Mouse (Mus musculus) midbrain, embryonic 13.5 days (tissue): Measurements from ENCODE around the gene Sncg. TPM values are rescaled to one million over a fixed set of nuclear protein-coding genes. Genes with fewer than 3 reads are reported as not detected.

Experiments
- ATAC-seq: fragments of 200-750 bp; cut with Nextera tagmentation; 2 replicates; pipeline ENCODE4 v1.8.0; 2017; ENCODE audit warnings: mild to moderate bottlenecking, moderate TSS enrichment, moderate library complexity
- H3K27ac ChIP-seq: fragments of 300-500 bp; sonication (generic); 2 replicates; pipeline ENCODE4 v1.5.1; 2015; ENCODE audit warnings: inconsistent platforms, mild to moderate bottlenecking, moderate library complexity
- H3K27me3 ChIP-seq: fragments of 300-500 bp; sonication (generic); 2 replicates; pipeline ENCODE4 v1.6.1; 2015; ENCODE audit warnings: mild to moderate bottlenecking, inconsistent platforms
- H3K36me3 ChIP-seq: fragments of 300-500 bp; sonication (generic); 2 replicates; pipeline ENCODE4 v1.6.1; 2015; ENCODE audit warnings: mild to moderate bottlenecking, inconsistent platforms
- H3K4me1 ChIP-seq: fragments of 300-500 bp; sonication (generic); replicated peaks from 2 replicates; pipeline ENCODE4 v1.6.1; 2015; ENCODE audit warnings: inconsistent platforms
- H3K4me2 ChIP-seq: fragments of 300-500 bp; sonication (generic); replicated peaks from 2 replicates; pipeline ENCODE4 v1.6.1; 2015; ENCODE audit warnings: moderate library complexity, mild to moderate bottlenecking, inconsistent platforms
- H3K4me3 ChIP-seq: fragments of 300-500 bp; sonication (generic); replicated peaks from 2 replicates; pipeline ENCODE4 v1.5.1; 2015; ENCODE audit warnings: mild to moderate bottlenecking, inconsistent platforms
- H3K9ac ChIP-seq: fragments of 300-500 bp; sonication (generic); replicated peaks from 2 replicates; pipeline ENCODE4 v1.6.1; 2015; ENCODE audit warnings: mild to moderate bottlenecking, inconsistent platforms
- H3K9me3 ChIP-seq: fragments of 300-500 bp; sonication (generic); 2 replicates; pipeline ENCODE4 v1.6.1; 2016; ENCODE audit warnings: mild to moderate bottlenecking, inconsistent platforms
- WGBS: fragments of 180-500 bp; shearing (Covaris S2); methylation state at CpG from one replicate; pipeline ENCODE4 v1.1.7; 2015; 5-methylcytosine and 5-hydroxymethylcytosine counted together
- polyA plus RNA-seq: library from polyadenylated mRNA; unstranded; fragments of >200 nt; fragmentation: Nextera tagmentation; extraction: Ambion mirVana; gene quantifications from 2 replicates; pipeline ENCODE4 v1.2.1, GENCODE M21; 2015

Sncg gene
- polyA plus RNA-seq, 1 experiment from 2014 or later: 61.2 TPM

DNA sequence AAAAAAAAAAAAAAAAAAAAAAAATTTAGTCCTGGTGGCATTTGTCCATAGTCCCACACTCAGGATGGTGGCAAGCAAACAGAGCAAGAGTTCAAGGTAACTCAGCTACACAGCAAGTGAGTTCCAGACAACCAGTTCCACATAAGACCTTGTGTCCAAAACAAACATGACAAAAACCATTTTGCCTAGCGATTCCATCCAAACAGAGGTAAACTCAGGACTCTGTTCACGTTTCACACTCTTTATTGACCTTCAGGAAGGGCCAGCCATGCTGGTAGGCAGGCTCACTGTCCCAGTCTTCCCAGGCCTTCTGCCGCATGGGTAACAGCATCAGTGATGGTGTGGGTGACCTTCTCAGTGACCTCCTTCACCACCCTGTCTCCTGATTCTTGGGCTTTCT, 22.9 kb downstream of the Sncg start:
- H3K4me2 ChIP-seq: no peak overlapping the region
- 69% methylated on average over 3 of the region's 3 CpGs for WGBS
- ATAC-seq: no peak
- H3K4me1 ChIP-seq: no peaks in the 10 kb centered on the region
- H3K4me3 ChIP-seq: no peak overlapping the region
- H3K27ac ChIP-seq: no peak overlapping the region
- H3K9me3 ChIP-seq: no peaks in the 10 kb centered on the region
- no peak overlapping the region for H3K9ac ChIP-seq
- no peaks in the 10 kb centered on the region for H3K27me3 ChIP-seq
- H3K36me3 ChIP-seq: no peaks in the 10 kb centered on the region

GRCm38 (mm10) chr14:34349007-34349406, 25.6 kb downstream of the Sncg start:
- WGBS: 84% methylated on average over 8 of the region's 8 CpGs
- Histone ChIP-seq H3K4me2 (no peak overlapping the region), H3K9me3 (no peaks in the 10 kb centered on the region), H3K27me3 (no peaks in the 10 kb centered on the region), H3K9ac (no peak overlapping the region), H3K4me3 (no peak overlapping the region), H3K36me3 (peaks cover 8% of the 10 kb centered on the region; the same call in 1 of the 2 replicates), H3K27ac (no peak overlapping the region), H3K4me1 (no peaks in the 10 kb centered on the region)
- no peak for ATAC-seq

DNA sequence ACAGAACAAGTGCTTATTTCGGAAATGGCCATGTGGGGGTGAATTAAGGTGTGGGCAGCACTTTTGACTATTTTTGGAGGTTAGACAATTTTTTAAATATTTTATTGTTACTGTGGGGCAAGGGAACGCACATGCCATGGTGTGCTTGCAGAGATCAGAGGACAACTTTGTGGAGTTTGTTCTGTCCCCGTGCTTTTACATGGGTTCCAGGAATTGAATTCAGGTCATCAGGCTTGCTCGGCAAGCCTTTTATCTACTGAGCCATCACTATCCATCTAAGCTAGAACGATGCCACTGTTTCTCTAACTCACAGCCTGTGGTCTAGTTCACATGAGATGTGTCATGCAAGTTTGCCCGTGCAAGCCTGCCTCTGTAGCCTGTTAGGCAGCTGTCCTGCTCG, 26.3 kb downstream of the Sncg start:
- 85% methylated on average over 7 of the region's 7 CpGs for WGBS

GRCm38 (mm10) chr14:34347084-34347483, 27.5 kb downstream of the Sncg start:
- Histone ChIP-seq H3K27ac (no peak overlapping the region), H3K4me2 (no peak overlapping the region), H3K4me1 (no peaks in the 10 kb centered on the region), H3K4me3 (no peak overlapping the region), H3K9me3 (no peaks in the 10 kb centered on the region), H3K27me3 (no peaks in the 10 kb centered on the region), H3K9ac (no peak overlapping the region), H3K36me3 (peaks cover 23% of the 10 kb centered on the region)
- ATAC-seq: no peak
- WGBS: 97% methylated on average over 5 of the region's 5 CpGs

More for the DNA sequence above, 26.3 kb downstream of the Sncg start:
- ATAC-seq: no peak
- Histone ChIP-seq H3K27ac (no peak overlapping the region), H3K4me2 (no peak overlapping the region), H3K4me3 (no peak overlapping the region), H3K9ac (no peak overlapping the region), H3K9me3 (no peaks in the 10 kb centered on the region), H3K36me3 (peaks cover 11% of the 10 kb centered on the region), H3K4me1 (no peaks in the 10 kb centered on the region), H3K27me3 (no peaks in the 10 kb centered on the region)

- no peak overlapping the region for H3K27ac ChIP-seq
- H3K4me3 ChIP-seq: no peak overlapping the region
- H3K9ac ChIP-seq: no peak overlapping the region
- no peaks in the 10 kb centered on the region for H3K9me3 ChIP-seq
- H3K4me2 ChIP-seq: no peak overlapping the region
- H3K27me3 ChIP-seq: no peaks in the 10 kb centered on the region
- H3K4me1 ChIP-seq: no peaks in the 10 kb centered on the region
- 69% methylated on average over 12 of the region's 12 CpGs for WGBS
- ATAC-seq: no peak
- H3K36me3 ChIP-seq: peaks cover 34% of the 10 kb centered on the region
Observed at GRCm38 (mm10) chr14:34345771-34346566, 28.6 kb downstream of the Sncg start.

- Histone ChIP-seq H3K4me1 (no peaks in the 10 kb centered on the region), H3K27ac (no peak overlapping the region), H3K4me3 (no peak overlapping the region), H3K4me2 (no peak overlapping the region), H3K36me3 (peaks cover 46% of the 10 kb centered on the region), H3K9ac (no peak overlapping the region), H3K27me3 (no peaks in the 10 kb centered on the region), H3K9me3 (no peaks in the 10 kb centered on the region)
- no peak for ATAC-seq
- 91% methylated on average over 5 of the region's 5 CpGs for WGBS
Observed at GRCm38 (mm10) chr14:34344361-34344760, 30.2 kb downstream of the Sncg start.

DNA sequence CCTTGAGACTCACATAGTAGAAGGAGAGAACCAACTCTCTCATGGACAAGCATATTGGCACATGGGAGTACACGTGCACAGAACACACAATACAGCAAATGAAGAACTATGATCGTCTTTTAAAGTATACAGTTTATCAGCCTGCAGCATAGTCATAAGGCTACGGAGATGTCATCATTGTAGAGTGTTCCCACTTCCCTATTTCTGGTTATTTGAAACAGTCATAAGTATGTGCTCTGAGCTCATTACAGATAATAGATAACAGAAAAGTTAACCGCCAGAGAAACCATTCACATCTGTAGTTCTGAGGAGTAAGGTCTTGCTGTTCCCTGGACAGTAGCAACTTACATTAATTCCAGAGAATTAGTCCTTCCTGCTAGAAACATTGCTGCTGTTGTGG, 31.5 kb downstream of the Sncg start:
- Histone ChIP-seq H3K36me3 (peaks cover 57% of the 10 kb centered on the region), H3K9ac (no peak overlapping the region), H3K4me1 (no peaks in the 10 kb centered on the region), H3K4me2 (no peak overlapping the region), H3K27ac (no peak overlapping the region), H3K27me3 (no peaks in the 10 kb centered on the region), H3K4me3 (no peak overlapping the region), H3K9me3 (no peaks in the 10 kb centered on the region)
- ATAC-seq: no peak
- 96% methylated on average over 4 of the region's 4 CpGs for WGBS

GRCm38 (mm10) chr14:34341993-34342392, 32.6 kb downstream of the Sncg start:
- Histone ChIP-seq H3K9ac (no peak overlapping the region), H3K27ac (no peak overlapping the region), H3K4me1 (no peaks in the 10 kb centered on the region), H3K4me2 (no peak overlapping the region), H3K36me3 (peaks cover 68% of the 10 kb centered on the region), H3K4me3 (no peak overlapping the region), H3K27me3 (no peaks in the 10 kb centered on the region), H3K9me3 (no peaks in the 10 kb centered on the region)
- WGBS: 91% methylated on average over 4 of the region's 4 CpGs
- no peak for ATAC-seq

DNA sequence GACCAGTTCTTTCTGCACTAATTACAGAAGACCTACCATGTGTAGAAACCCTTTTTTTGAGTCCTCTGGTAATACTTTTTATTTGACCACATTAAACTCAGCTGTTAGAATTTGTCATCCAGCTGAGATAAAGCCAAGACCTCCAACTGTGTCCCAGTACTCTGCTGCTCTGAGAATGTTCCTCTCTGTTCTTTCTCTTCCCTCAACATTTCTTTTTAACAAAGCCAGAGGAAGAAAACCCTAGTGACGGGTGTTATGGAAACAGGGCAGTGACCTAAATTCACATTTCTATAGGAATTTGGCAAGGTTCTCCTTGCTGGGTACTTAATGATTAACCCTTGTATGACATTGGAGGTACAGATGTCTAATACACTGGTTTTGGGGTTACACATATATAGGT, 35.1 kb downstream of the Sncg start:
- no peak overlapping the region for H3K27ac ChIP-seq
- H3K4me1 ChIP-seq: no peaks in the 10 kb centered on the region
- ATAC-seq: no peak
- H3K9ac ChIP-seq: no peak overlapping the region
- peaks cover 90% of the 10 kb centered on the region for H3K36me3 ChIP-seq
- 52% methylated on average over 1 of the region's 1 CpGs for WGBS
- no peaks in the 10 kb centered on the region for H3K27me3 ChIP-seq
- H3K9me3 ChIP-seq: no peaks in the 10 kb centered on the region
- H3K4me2 ChIP-seq: no peak overlapping the region
- no peak overlapping the region for H3K4me3 ChIP-seq

DNA sequence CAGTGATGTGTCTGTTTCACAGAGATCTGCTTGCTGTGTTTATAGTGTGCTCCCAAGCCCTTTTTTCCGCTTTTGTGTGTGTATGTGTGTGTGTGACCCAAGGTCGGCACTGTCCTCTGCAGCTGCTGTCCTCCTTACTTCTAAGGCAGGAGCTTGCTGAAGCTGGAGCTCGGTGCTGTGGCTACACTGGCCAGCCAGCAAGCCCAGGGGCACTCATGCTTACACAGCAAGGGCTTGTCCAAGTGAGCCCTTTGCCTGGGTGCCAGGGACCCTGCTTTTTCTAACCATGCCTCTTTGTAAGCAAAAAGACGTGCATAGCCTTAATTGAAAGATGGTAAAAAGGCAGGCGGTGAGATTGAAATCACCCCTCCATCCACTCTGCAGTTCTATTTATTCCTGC, 42.1 kb downstream of the Sncg start:
- Histone ChIP-seq H3K27me3 (no peaks in the 10 kb centered on the region), H3K4me3 (no peak overlapping the region), H3K36me3 (peaks cover 81% of the 10 kb centered on the region), H3K9me3 (no peaks in the 10 kb centered on the region), H3K9ac (no peak overlapping the region), H3K4me1 (no peaks in the 10 kb centered on the region), H3K4me2 (no peak overlapping the region), H3K27ac (no peak overlapping the region)
- no peak for ATAC-seq
- WGBS: 87% methylated on average over 5 of the region's 5 CpGs

- Histone ChIP-seq H3K4me3 (no peak overlapping the region), H3K9me3 (no peaks in the 10 kb centered on the region), H3K4me1 (no peaks in the 10 kb centered on the region), H3K27ac (no peak overlapping the region), H3K9ac (no peak overlapping the region), H3K4me2 (no peak overlapping the region), H3K36me3 (peaks cover 78% of the 10 kb centered on the region), H3K27me3 (no peaks in the 10 kb centered on the region)
- no peak for ATAC-seq
- 88% methylated on average over 3 of the region's 3 CpGs for WGBS
Observed at GRCm38 (mm10) chr14:34331886-34332285, 42.7 kb downstream of the Sncg start.

GRCm38 (mm10) chr14:34330657-34331158, 43.9 kb downstream of the Sncg start:
- Histone ChIP-seq H3K9ac (no peak overlapping the region), H3K36me3 (peaks cover 74% of the 10 kb centered on the region), H3K4me1 (no peaks in the 10 kb centered on the region), H3K27ac (no peak overlapping the region), H3K9me3 (no peaks in the 10 kb centered on the region), H3K4me2 (no peak overlapping the region), H3K27me3 (no peaks in the 10 kb centered on the region), H3K4me3 (no peak overlapping the region)
- ATAC-seq: no peak; the same call in 1 of the 2 replicates
- WGBS: 92% methylated on average over 9 of the region's 9 CpGs

- Histone ChIP-seq H3K36me3 (peaks cover 71% of the 10 kb centered on the region), H3K9ac (no peak overlapping the region), H3K27ac (no peak overlapping the region), H3K4me1 (no peaks in the 10 kb centered on the region), H3K4me2 (no peak overlapping the region), H3K27me3 (no peaks in the 10 kb centered on the region), H3K4me3 (no peak overlapping the region), H3K9me3 (no peaks in the 10 kb centered on the region)
- 92% methylated on average over 1 of the region's 1 CpGs for WGBS
- ATAC-seq: no peak
Observed at GRCm38 (mm10) chr14:34327618-34328017, 47.0 kb downstream of the Sncg start.
